Mouse (Mus musculus) R1 (cell line): ENCODE measurements at regions not wholly inside any gene's neighbourhood (a gene's known extent, or its start where the extent isn't known, plus 50 kb on each side); places are given as distances from the start of the nearest gene placed in this dataset.
"Not testable (repeated sequence)": the region's sequence is repeated elsewhere in the genome, so short reads cannot be mapped to it uniquely, and the experiment has no call there.

Experiments used
- DNase-seq: peaks from one replicate; pipeline ENCODE4 v3.0.0-alpha.2; 2018; ENCODE audit warnings: low read depth, low spot score

DNA sequence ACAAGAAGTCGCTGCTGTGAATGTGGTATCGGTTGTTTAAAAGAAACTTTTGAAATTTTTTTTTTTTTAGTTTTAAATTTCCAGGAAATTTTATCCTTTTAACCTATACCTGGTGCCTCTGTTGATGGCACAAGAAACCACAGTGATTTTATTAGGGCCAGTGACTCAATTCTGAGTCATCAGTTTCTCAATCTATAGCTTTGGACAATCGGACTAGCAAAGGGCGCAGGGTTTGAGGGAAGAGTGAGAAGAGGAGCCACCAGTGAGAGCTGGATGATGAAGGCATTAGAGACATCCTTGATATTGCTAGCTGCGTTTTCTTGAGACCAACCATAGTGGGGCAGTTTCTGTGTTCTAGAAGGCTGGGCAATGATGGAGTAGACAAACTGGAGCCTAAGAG lies 55.4 kb upstream of the Il33 start:
- DNase-seq, result no peak

DNA sequence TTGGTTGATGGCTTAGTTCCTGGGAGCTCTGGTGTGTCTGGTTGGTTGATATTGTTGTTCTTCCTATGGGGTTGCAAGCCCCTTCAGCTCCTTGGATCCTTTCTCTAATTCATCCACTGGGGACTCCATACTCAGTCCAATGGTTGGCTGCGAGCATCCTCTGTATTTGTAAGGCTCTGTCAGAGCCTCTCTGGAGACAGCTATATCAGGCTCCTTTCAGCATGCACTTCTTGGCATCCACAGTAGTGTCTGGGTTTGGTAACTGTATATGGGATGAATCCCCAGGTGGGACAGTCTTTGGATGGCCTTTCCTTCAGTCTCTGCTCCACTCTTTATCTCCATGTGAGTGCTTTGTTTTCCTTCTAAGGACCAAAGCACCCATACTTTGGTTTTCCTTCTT lies 55.9 kb upstream of the Ranbp6 start:
- not testable (repeated sequence) for DNase-seq

DNA sequence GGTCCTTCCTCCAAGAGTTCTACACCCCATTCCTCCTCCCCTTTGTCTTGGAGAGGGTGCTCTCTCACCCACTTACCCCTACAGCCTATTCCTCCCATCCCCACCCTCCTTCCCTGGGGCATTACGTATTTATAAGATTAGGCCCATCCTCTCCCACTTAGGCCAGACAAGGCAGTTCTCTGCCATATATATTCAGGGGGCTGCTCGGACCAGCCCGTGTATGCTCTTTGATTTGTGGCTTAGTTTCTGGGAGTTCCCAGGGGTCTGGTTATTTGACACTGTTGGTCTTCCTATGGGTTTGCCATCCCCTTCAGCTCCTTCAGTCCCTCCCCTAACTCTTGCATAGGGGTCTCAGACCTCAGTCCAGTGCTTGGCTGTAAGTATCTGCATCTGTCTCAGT lies 54.0 kb upstream of the Ranbp6 start:
- no peak for DNase-seq

GRCm38 (mm10) chr19:29865142-29865541 lies 52.4 kb upstream of the Ranbp6 start:
- DNase-seq, result peak; percentile 86

DNA sequence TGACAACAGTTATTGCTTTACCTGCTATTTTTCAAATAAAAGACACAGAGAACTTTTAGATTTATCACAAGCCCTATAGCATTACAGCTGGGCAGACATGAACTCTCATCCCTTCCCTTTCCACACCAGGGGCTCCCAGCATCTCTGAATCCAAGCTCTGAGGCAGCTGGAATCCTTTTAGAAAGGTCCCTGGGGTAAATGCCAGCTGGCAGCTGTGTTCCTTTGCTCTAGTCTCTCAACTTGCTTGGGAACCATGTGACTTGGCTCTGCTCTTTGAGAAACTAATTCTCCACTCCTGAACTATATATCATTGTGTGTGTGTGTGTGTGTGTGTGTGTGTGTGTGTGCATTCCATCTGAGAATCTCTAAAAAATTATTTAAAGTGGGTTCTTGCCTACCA lies 50.0 kb upstream of the Ranbp6 start:
- no peak for DNase-seq
